Mouse (Mus musculus): Measurements from ENCODE around the gene Gcm1.
"Not testable (repeated sequence)": the region's sequence is repeated elsewhere in the genome, so short reads cannot be mapped to it uniquely, and the experiment has no call there.

Gene Gcm1

DNA sequence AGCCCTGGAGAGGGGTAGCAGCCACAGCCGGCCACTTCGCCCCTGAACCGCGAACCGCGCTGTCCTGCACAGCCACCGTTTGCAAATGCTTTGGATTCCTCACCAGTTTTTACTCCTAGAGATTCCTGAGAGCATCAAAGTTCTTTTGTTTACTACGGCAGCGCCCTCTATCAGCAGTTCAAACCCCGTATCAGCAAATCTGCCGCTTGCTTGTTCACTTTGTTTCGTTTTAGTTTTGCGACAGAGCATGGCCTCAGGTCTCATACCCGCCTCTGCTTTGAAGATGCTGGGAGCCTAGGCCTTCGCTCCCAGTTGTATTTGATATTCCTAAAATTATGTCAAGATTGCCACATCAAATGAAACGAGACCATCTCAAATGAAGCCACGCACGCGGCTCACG, 5.0 kb upstream of the Gcm1 start:
- DNase-seq (ENCODE audit: low read depth, low spot score), result no peak

- no peak for DNase-seq (ENCODE audit: low read depth, low spot score)
These were observed 1.2 kb upstream of the Gcm1 start for GRCm38 (mm10) chr9:78050452-78050970.

GRCm38 (mm10) chr9:78053821-78054220, 2.1 kb downstream of the Gcm1 start:
- no peak for DNase-seq (ENCODE audit: low read depth, low spot score)

DNA sequence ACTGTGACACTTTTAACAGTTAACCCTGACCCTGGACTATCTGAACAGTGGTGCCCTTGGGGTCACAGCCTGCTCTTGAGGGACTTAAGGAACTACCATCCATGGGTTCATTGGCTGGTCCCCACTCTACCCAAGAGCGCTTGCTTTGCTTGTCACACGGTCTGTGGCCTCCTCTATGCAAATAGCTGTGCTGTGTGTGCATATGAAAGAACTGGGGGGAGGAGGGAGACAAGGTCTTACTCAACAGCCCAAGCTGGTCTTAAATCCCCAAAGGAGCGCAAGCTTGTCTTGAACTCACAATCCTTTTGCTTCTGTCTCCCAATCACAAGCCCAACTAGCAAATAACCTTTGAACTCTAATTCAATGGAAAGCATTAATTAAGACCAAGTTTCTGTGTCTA, 2.6 kb downstream of the Gcm1 start:
- no peak for DNase-seq (ENCODE audit: low read depth, low spot score)

- DNase-seq (ENCODE audit: low read depth, low spot score), result no peak
These were observed 7.9 kb downstream of the Gcm1 start for GRCm38 (mm10) chr9:78059525-78060120.

- no peak for DNase-seq (ENCODE audit: low read depth, low spot score)
These were observed 10.7 kb downstream of the Gcm1 start for GRCm38 (mm10) chr9:78062392-78062791.

DNA sequence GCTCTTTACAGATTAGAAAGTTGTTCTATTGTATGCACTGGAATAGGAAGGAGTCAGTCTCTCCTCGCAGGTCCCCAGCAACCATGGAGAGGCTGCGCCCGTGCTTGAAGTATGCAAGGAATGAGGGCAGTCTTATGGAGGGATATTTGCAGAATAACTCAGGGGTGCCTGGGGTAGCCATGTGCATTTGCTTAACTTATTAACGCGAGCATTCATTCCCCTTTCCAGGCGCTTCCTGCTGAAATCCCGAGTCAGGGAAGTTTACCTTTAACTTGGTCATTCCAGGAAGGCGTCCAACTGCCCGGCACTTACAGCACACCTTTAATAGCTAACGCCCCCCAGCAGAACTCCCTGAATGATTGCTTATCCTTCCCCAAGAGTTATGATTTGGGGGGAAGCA, 12.4 kb downstream of the Gcm1 start:
- DNase-seq (ENCODE audit: low read depth, low spot score), result no peak

DNA sequence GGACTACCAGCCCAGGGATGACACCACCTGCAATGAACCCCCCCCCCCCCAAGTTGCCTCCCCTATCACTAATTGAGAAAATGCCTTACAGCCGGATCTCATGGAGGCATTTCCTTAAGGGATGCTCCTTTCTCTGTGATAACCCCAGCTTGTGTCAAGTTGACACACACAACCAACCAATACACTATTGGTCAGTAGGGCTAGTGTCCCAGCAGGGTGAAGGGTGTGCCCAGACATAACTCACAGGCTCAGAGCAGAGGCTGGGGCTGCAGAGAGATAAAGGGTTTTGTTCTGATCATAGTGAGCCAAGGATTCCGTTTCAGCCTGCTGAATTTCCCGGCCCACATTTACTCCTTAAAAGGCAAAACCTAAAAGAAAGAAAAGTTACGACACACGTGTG, 18.8 kb downstream of the Gcm1 start:
- no peak for DNase-seq (ENCODE audit: low read depth, low spot score)

- no peak for DNase-seq (ENCODE audit: low read depth, low spot score)
These were observed 19.9 kb downstream of the Gcm1 start for GRCm38 (mm10) chr9:78071626-78072025.

- DNase-seq (ENCODE audit: low read depth, low spot score), result not testable (repeated sequence)
These were observed 21.6 kb downstream of the Gcm1 start for GRCm38 (mm10) chr9:78073291-78073690.

GRCm38 (mm10) chr9:78073713-78074340, 22.1 kb downstream of the Gcm1 start:
- DNase-seq (ENCODE audit: low read depth, low spot score), result no peak

GRCm38 (mm10) chr9:78075256-78075655, 23.5 kb downstream of the Gcm1 start:
- no peak for DNase-seq (ENCODE audit: low read depth, low spot score)

DNA sequence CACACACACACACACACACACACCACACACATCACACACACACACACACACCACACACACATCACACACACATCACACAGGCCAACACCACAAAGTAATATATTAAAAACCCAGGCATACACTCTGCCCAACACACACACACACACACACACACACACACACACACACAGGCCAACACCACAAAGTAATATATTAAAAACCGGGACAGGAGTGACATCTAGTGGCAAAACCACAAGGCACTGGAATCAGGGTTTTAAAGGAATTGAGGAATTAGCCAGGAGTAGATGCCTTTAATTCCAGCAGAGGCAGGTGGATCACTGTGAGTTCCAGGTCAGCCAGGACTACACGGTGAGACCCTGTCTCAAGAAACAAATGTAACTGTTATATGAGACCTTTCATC, 26.5 kb downstream of the Gcm1 start:
- no peak for DNase-seq (ENCODE audit: low read depth, low spot score)

DNA sequence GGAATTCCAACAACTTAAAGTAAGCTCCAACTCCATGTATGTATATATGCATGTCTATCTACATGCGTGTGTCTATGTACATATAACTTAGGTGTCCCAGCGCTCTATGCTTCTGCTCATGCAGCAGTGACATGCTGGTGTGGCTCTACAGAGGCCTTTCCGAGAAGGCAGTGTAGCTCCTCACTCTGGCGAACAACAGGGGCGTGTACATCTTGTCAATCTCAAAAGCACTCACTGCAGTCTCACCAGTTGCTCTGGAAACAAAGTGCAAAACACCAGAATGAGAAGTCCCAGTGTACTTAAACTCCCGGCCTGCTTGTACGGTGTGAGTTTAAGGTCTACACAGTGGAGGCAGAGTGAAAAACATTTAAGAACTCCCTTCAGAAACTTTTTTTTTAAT, 30.1 kb downstream of the Gcm1 start:
- no peak for DNase-seq (ENCODE audit: low read depth, low spot score)

DNA sequence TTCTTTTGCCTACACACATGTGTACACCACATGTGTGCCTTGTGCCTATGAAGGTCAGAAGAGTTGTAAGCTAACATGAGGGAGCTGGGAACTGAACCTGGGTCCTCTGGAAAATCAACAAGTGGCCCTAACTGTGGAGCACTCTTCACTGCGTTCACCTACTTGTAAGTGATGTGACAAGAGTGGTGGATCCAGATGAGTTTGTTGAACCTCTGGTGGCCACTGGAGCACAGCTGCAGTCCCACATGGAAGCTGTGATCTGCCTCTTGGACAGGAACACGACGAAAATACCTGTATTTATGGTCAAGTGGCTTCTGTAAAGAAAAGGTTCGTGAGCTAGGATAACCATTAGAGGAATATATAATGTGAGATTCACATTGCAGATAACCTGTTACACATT, 32.6 kb downstream of the Gcm1 start:
- DNase-seq (ENCODE audit: low read depth, low spot score), result no peak

GRCm38 (mm10) chr9:78085722-78086287, 34.1 kb downstream of the Gcm1 start:
- DNase-seq (ENCODE audit: low read depth, low spot score), result no peak

DNA sequence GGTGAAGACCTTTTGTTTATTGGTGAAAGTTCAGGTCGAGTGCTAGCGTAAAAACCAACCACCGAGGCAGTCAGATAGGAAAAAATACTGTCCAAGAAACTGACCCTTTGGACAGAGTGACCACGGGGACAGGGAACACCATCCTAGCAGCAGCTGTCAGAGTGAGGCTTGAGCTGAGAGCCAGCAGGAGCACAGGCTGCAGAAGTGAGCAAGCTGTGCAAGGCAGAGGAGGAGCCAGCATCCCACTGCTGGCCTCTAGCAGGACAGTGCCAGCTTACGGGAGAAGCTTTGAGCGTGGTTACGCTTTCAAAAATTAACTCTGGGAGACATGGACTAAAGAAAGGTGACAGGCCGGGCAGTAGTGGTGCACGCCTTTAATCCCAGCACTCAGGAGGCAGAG, 36.0 kb downstream of the Gcm1 start:
- no peak for DNase-seq (ENCODE audit: low read depth, low spot score)

DNA sequence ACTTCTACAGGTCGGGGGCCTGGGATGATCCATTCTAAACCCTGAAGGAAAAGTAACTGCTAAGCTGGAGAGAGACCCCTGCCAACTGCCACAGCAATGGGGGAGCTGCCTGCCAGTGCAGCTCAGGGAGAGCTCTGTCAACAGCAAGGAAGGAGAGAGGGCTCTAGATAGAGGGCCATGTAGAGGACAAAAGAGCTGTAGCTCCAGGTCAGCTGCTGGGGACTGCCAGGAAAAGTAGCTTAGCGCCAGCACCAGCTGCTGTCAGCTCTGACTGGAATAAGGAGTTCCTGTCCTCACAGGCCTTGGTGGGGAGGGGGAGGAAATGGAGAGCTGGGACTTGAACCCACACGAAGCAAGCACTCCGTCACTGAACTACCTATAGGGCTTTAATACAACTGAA, 36.8 kb downstream of the Gcm1 start:
- no peak for DNase-seq (ENCODE audit: low read depth, low spot score)

GRCm38 (mm10) chr9:78088971-78089370, 37.2 kb downstream of the Gcm1 start:
- DNase-seq (ENCODE audit: low read depth, low spot score), result no peak

- DNase-seq (ENCODE audit: low read depth, low spot score), result no peak
These were observed 38.2 kb downstream of the Gcm1 start for GRCm38 (mm10) chr9:78089906-78090305.

GRCm38 (mm10) chr9:78090596-78090995, 38.9 kb downstream of the Gcm1 start:
- DNase-seq (ENCODE audit: low read depth, low spot score), result no peak

GRCm38 (mm10) chr9:78095686-78096085, 44.0 kb downstream of the Gcm1 start:
- DNase-seq (ENCODE audit: low read depth, low spot score), result no peak

DNA sequence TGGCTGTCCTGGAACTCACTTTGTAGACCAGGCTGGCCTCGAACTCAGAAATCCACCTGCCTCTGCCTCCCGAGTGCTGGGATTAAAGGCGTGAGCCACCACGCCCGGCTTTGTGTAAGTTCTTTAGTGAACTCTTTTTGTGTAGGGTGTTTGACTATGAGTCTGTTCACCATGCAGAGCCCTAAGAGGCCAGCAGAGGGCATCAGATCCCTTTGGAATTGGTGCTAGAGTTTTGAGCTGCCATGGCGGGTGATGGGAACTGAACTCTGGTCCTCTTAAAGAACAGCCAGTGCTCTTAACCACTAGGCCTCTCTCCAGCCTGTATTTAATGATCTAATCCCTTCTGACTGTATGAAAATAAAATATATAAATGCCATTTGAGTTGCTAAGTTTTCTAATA, 44.7 kb downstream of the Gcm1 start:
- DNase-seq (ENCODE audit: low read depth, low spot score), result no peak

Measured in brain, embryonic 18.5 days (tissue).